Mouse (Mus musculus): ENCODE measurements around the gene Rpusd3.

Gene Rpusd3

GRCm38 (mm10) chr6:113429965-113430364, 10.8 kb upstream of the Rpusd3 start:
- in situ Hi-C loops (cut with MboI), result no loop called here

- in situ Hi-C loops (cut with MboI), result no loop called here
Observed at GRCm38 (mm10) chr6:113428006-113428405, 8.9 kb upstream of the Rpusd3 start.

- in situ Hi-C loops (cut with MboI), result no loop called here
Observed at GRCm38 (mm10) chr6:113427397-113427796, 8.3 kb upstream of the Rpusd3 start.

GRCm38 (mm10) chr6:113426696-113427095, 7.6 kb upstream of the Rpusd3 start:
- in situ Hi-C loops (cut with MboI), result no loop called here

GRCm38 (mm10) chr6:113424187-113424586, 5.0 kb upstream of the Rpusd3 start:
- in situ Hi-C loops (cut with MboI), result no loop called here

GRCm38 (mm10) chr6:113423000-113423399, 3.9 kb upstream of the Rpusd3 start:
- in situ Hi-C loops (cut with MboI), result no loop called here

GRCm38 (mm10) chr6:113418441-113419198, 520 bp downstream of the Rpusd3 start:
- in situ Hi-C loops (cut with MboI), result no loop called here

GRCm38 (mm10) chr6:113416416-113416815, 2.7 kb downstream of the Rpusd3 start:
- in situ Hi-C loops (cut with MboI), result no loop called here

- in situ Hi-C loops (cut with MboI), result no loop called here
Observed at GRCm38 (mm10) chr6:113410001-113410400, 9.1 kb downstream of the Rpusd3 start.

- in situ Hi-C loops (cut with MboI), result no loop called here
Observed at GRCm38 (mm10) chr6:113406683-113407082, 12.5 kb downstream of the Rpusd3 start.

GRCm38 (mm10) chr6:113405483-113405882, 13.7 kb downstream of the Rpusd3 start:
- in situ Hi-C loops (cut with MboI), result no loop called here

GRCm38 (mm10) chr6:113404649-113405448, 14.3 kb downstream of the Rpusd3 start:
- in situ Hi-C loops (cut with MboI), result no loop called here

- in situ Hi-C loops (cut with MboI), result no loop called here
Observed at GRCm38 (mm10) chr6:113402094-113402493, 17.0 kb downstream of the Rpusd3 start.

GRCm38 (mm10) chr6:113396270-113397030, 22.7 kb downstream of the Rpusd3 start:
- in situ Hi-C loops (cut with MboI), result no loop called here

- in situ Hi-C loops (cut with MboI), result no loop called here
Observed at GRCm38 (mm10) chr6:113395501-113395900, 23.6 kb downstream of the Rpusd3 start.

GRCm38 (mm10) chr6:113394811-113395210, 24.3 kb downstream of the Rpusd3 start:
- in situ Hi-C loops (cut with MboI), result no loop called here

- in situ Hi-C loops (cut with MboI), result no loop called here
Observed at GRCm38 (mm10) chr6:113393951-113394350, 25.2 kb downstream of the Rpusd3 start.

GRCm38 (mm10) chr6:113392387-113393071, 26.6 kb downstream of the Rpusd3 start:
- in situ Hi-C loops (cut with MboI), result no loop called here

GRCm38 (mm10) chr6:113392015-113392386, 27.1 kb downstream of the Rpusd3 start:
- in situ Hi-C loops (cut with MboI), result no loop called here

- in situ Hi-C loops (cut with MboI), result no loop called here
Observed at GRCm38 (mm10) chr6:113390715-113391114, 28.4 kb downstream of the Rpusd3 start.

- in situ Hi-C loops (cut with MboI), result no loop called here
Observed at GRCm38 (mm10) chr6:113388960-113389359, 30.2 kb downstream of the Rpusd3 start, which contains the start of gene Ttll3. Ttll3 (plus strand) TSS chr6:113389260.

GRCm38 (mm10) chr6:113386025-113386424, 33.1 kb downstream of the Rpusd3 start:
- in situ Hi-C loops (cut with MboI), result no loop called here
